Mouse (Mus musculus): ENCODE measurements around the gene BC029722. TPM values are rescaled to one million over a fixed set of nuclear protein-coding genes. Genes with fewer than 3 reads are reported as not detected.
A peak's percentile ranks its signal among the peaks of the same experiment; 100 is the strongest.
"Not testable (repeated sequence)": the region's sequence is repeated elsewhere in the genome, so short reads cannot be mapped to it uniquely, and the experiment has no call there.

Gene BC029722
- 10 to 100 TPM; 37.2 to 38.1 TPM for total RNA-seq (2021)
- long read RNA-seq, transcript BC029722-201 (2 exons, 1,615 nt), result major isoform, 8 of 14 reads
- long read RNA-seq, partial matches to known transcripts, result 0 of 14 reads
- long read RNA-seq, other reads (novel, unspliced or antisense), result 6 of 14 reads

- DNase-seq (ENCODE audit: low spot score in 2 of 2), result no peak
Observed at GRCm38 (mm10) chr2:155819392-155819448, at the start of gene BC029722. Gene BC029722 (minus strand): TSS chr2:155819426.

DNA sequence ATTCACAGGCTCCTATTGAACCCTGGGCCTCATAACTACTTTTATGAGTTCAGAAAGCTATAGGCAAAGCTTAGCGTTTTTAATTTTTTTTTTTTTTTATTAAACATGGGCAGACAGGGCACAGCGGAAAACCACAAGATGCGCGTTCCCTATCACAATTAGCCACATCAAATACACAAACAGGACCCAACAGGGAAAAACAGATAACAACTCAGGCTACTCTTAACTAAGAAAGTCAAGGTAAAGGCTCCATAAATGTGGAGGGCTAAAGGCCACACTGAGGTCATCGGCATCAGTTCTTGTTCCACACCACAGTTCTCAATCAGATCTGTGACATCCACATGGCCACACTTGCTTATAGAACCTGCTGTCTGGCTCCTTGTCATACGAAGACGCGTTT lies 49.1 kb upstream of the BC029722 start:
- DNase-seq (ENCODE audit: low spot score in 2 of 2), result no peak

DNA sequence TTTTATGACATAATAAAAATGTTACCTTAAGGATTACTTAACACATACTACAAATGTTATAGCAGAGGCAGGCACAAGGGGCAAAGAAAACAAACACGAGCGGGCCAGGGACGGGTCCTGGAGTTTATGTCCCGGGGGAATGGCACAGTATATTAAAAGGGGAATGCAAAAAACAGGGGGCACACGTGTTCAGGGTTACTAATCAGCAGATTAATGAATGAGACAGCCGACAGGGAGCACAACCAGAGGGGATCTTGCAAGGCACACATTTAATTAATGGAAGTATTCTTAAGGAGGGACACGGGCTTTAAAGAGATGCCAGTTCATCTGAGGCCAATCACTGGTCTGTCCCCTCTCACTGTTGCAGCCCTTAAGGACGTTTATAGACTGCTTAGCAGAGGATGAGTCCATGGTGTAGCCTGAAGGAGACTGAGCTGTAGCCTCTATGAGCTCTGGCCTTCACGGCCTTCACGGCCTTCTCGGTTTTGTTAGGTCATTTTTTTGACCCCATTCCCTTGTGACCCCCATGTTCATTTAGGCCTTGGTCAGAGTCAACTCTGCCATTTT lies 44.2 kb upstream of the BC029722 start:
- peak in 1 of 2 experiments; percentile 15 for DNase-seq (ENCODE audit: low spot score in 2 of 2)

- DNase-seq (ENCODE audit: low spot score in 2 of 2), result peak; percentile 36 to 51
Observed at GRCm38 (mm10) chr2:155862573-155863300, 43.5 kb upstream of the BC029722 start.

GRCm38 (mm10) chr2:155861581-155861980 lies 42.4 kb upstream of the BC029722 start:
- no peak for DNase-seq (ENCODE audit: low spot score in 2 of 2)

- no peak for DNase-seq (ENCODE audit: low spot score in 2 of 2)
Observed at GRCm38 (mm10) chr2:155860102-155860501, 40.9 kb upstream of the BC029722 start.

DNA sequence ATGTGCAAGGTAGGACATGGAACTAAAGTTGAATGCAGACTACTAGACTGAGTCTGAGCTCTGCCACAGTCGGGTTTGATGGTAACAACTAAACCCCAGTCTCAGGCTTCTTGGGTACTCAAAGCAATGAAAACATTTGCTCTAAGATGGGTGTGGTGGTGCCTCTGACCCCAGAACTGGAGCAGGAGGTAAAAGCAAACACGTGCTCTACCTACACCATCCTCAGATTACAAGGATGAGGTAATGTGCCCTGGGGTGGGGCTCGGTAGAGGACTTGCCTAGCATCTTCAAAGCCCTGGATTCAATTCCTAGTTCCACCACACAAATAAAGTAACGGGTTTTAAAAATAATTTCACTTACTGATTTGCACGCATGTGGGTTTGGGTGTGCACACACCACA lies 33.3 kb upstream of the BC029722 start:
- no peak for DNase-seq (ENCODE audit: low spot score in 2 of 2)

GRCm38 (mm10) chr2:155850120-155850519 lies 30.9 kb upstream of the BC029722 start:
- no peak for DNase-seq (ENCODE audit: low spot score in 2 of 2)

DNA sequence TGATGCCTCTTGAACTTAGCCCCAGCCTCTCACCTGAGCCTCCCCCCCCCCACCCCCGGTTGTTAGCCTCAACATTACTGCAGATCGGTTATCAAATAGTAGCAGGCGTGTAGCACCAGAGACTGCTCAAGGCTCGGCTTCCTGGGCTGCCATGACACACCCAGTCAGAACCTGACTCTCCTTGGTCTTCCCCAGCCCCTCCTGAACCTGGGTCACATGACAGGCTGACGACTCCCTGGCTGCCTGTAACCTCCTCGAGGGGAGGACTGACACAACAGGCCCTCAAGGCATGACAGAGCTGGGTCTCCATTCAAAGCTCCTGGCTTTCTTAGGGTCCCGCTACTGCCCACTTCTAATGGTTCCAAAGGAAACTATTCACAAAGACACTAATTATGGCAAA lies 30.2 kb upstream of the BC029722 start:
- no peak for DNase-seq (ENCODE audit: low spot score in 2 of 2)

GRCm38 (mm10) chr2:155848291-155848690 lies 29.1 kb upstream of the BC029722 start:
- DNase-seq (ENCODE audit: low spot score in 2 of 2), result peak; percentile 81 to 88

DNA sequence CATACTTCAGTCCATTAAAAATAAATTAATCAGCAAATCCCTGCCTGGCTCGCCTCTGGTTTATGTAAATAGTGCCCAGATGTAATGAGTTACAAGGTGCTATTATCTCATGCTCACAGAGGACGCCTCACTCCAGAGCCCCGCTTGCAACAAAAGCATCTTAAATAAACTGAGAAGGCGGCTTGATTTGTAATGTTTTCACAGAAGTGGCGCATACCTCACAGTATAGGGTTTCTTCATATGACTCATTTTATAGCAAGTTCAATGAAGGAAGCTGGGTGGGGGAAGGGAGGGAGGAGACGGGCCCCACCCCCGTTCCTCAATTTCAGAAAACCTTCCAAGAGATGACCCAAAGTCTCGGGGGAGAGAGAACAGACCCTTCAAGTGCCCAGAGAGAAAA lies 27.7 kb upstream of the BC029722 start:
- DNase-seq (ENCODE audit: low spot score in 2 of 2), result no peak

GRCm38 (mm10) chr2:155838961-155839360 lies 19.7 kb upstream of the BC029722 start:
- DNase-seq (ENCODE audit: low spot score in 2 of 2), result no peak

GRCm38 (mm10) chr2:155837961-155838360 lies 18.7 kb upstream of the BC029722 start:
- DNase-seq (ENCODE audit: low spot score in 2 of 2), result no peak

DNA sequence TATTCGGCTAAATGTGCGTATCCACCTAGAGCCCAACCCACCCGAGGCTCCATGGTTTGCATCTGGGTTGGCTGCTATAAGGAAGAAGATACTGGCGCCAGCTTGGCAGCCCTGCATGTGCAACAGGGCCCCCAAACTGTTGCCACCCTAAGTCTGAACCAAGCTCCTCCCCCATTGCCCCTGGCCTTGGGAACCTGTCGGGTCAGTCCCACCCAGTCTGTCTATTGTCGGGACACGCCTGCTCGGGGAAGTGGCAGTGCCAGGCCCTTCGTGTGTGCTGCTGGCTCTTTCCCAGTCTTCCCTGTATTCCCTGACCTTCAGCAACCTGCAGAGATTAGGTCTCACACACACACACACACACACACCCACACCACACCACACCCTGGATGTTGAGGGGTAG lies 15.5 kb upstream of the BC029722 start, which contains the start of gene Fam83c:
Gene Fam83c, minus strand, starts transcription at position 123 of the 400 bp plus-strand sequence.
- no peak for DNase-seq (ENCODE audit: low spot score in 2 of 2)

DNA sequence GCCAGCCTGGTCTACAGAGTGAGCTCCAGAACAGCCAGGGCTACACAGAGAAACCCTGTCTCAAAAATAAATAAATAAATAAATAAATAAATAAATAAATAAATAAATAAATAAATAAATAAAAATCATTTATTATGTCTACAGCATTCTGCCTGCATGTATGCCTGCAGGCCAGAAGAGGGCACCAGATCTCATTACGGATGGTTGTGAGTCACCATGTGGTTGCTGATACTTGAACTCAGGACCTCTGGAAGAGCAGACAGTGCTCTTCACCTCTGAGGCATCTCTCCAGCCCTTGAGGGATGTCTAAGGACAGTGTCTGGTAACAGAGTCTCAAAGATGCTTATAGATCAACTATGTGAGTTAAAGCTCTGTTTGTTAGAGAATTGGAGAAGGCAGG lies 12.9 kb upstream of the BC029722 start:
- DNase-seq (ENCODE audit: low spot score in 2 of 2), result not testable (repeated sequence)

- DNase-seq (ENCODE audit: low spot score in 2 of 2), result no peak
Observed at GRCm38 (mm10) chr2:155831302-155831701, 12.1 kb upstream of the BC029722 start.

DNA sequence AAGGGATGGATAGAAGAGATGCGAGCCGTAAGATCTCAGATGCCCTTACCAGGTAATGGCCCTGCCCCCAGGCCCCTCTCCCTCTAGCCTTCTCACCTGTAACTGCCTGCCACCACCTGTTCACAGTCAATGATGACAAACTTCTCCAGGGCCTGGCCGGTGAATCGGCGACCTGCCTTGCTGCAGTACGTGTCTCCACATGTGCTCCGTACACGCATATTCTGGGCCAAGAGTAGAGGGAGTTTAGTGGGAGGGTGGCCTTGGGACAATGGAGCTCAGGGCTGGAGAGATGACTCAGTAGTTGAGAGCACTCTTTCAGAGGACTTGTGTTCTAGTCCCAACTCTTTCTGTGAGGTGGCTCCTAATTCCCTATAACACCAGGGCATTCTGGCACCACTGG lies 11.6 kb upstream of the BC029722 start:
- no peak for DNase-seq (ENCODE audit: low spot score in 2 of 2)

DNA sequence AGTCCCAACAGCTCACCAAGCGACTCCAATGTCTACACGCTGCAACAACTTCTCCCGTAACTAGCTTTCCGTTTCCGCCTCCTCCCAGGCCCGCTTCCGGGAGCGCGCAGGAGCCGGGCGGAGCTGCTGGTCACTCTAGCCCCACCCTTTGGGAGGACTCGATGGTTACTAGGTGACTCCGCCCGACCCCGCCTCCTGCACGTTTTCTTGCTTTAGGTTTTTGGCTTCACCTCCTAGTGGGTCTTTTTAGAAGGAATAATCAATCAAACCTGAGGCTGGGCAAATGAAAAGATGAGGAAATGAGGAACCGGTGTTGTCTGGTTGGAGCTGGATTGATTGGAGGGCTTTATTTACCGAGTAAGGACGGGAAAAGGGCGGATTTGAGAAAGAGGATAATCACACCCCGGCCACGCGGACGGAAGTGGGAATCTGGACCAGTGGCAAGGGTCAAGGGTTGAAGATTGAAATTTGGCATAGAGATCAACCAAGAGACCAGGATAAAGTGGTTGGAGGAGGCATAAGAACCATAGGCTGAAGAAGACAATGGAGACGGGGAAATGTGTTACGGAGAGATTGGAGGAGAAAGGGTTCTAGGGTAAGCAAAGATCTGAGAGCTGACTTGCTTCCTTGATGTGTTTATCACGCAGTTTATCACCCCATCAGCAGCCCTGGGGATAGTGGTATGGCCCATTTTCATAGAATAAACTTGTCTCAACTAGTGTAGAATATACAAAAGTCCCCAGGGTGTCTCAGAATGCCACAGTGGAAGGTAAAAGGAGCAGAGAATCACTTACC lies 7.6 kb upstream of the BC029722 start, which contains the start of gene Eif6:
Gene Eif6, minus strand, starts transcription at position 296 of the 795 bp plus-strand sequence.
- peak; percentile 75 to 81 for DNase-seq (ENCODE audit: low spot score in 2 of 2)

GRCm38 (mm10) chr2:155825904-155826629 lies 6.8 kb upstream of the BC029722 start:
- no peak for DNase-seq (ENCODE audit: low spot score in 2 of 2)

GRCm38 (mm10) chr2:155823722-155824121 lies 4.5 kb upstream of the BC029722 start:
- DNase-seq (ENCODE audit: low spot score in 2 of 2), result no peak

DNA sequence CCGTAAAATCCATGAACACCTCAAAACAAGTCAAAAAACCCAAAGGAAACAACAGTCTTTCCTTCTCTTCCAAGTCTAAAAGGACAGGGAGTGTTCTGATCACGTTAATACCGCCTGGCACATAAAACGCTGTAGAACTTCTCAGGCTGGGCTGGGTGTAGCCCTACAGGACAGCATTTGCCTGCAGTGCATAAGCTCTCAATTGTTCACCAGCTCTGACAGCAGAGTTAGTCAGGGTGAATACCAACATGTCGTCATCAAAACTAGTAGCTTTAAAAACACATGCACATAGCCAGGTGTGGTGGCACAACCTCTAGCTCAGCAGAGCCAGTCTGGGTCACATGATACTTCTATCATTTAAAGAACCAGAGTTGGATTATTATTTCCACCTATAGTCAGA lies 1.6 kb upstream of the BC029722 start:
- DNase-seq (ENCODE audit: low spot score in 2 of 2), result no peak

Measured in layer of hippocampus, postnatal 10 days (tissue).